Mouse (Mus musculus) MEL (cell line): ENCODE results near the gene Capn8. TPM values are rescaled to one million over a fixed set of nuclear protein-coding genes. Genes with fewer than 3 reads are reported as not detected.

Experiments used
- DNase-seq: peaks from one replicate; pipeline ENCODE4 v3.0.0; 2011; ENCODE audit warnings: low read depth, low spot score
- H3K27ac ChIP-seq: 2 replicates; pipeline ENCODE4 v1.5.1; 2012; ENCODE audit warnings: low read depth, mild to moderate bottlenecking, control low read depth, low read length, moderate library complexity; ENCODE audit not compliant: control insufficient read depth
- H3K27me3 ChIP-seq, 2 experiments: fragments of 150-350 bp in 1 of 2; sonication (generic) in 1 of 2; 2 replicates each; pipeline ENCODE4 v1.6.1; 2012; ENCODE audit warnings: low read length in 2 of 2, mild to moderate bottlenecking in 2 of 2, improper control_type of control experiment in 1 of 2, moderate library complexity in 1 of 2; ENCODE audit not compliant: insufficient read depth in 2 of 2, control insufficient read depth in 1 of 2
- H3K36me3 ChIP-seq, 2 experiments: 2 replicates each; pipeline ENCODE4 v1.6.1; 2012 to 2014; ENCODE audit warnings: low read length in 2 of 2, improper control_type of control experiment in 1 of 2, inconsistent platforms in 1 of 2, mild to moderate bottlenecking in 1 of 2; ENCODE audit not compliant: insufficient read depth in 2 of 2, control insufficient read depth in 1 of 2
- H3K4me1 ChIP-seq, 2 experiments: fragments of 150-350 bp in 1 of 2; sonication (generic) in 1 of 2; 2 replicates each; pipeline ENCODE4 v1.6.1; 2012; ENCODE audit warnings: low read length in 2 of 2, improper control_type of control experiment in 1 of 2, mild to moderate bottlenecking in 1 of 2; ENCODE audit not compliant: insufficient read depth in 2 of 2, control insufficient read depth in 1 of 2
- H3K4me3 ChIP-seq, 2 experiments: fragments of 150-350 bp in 1 of 2; sonication (generic) in 1 of 2; 2 replicates each; pipeline ENCODE4 v1.5.1; 2012; ENCODE audit warnings: low read depth in 2 of 2, low read length in 2 of 2, mild to moderate bottlenecking in 2 of 2, moderate library complexity in 2 of 2, control low read depth in 1 of 2, improper control_type of control experiment in 1 of 2; ENCODE audit not compliant: control insufficient read depth in 1 of 2, insufficient read depth in 1 of 2
- H3K79me2 ChIP-seq: 2 replicates; pipeline ENCODE4 v1.6.1; 2012; ENCODE audit warnings: mild to moderate bottlenecking, low read length, moderate library complexity; ENCODE audit not compliant: control insufficient read depth, poor library complexity, insufficient read depth
- H3K9ac ChIP-seq: 2 replicates; pipeline ENCODE4 v1.6.1; 2012; ENCODE audit warnings: low read depth, mild to moderate bottlenecking, control low read depth, low read length, moderate library complexity; ENCODE audit not compliant: control insufficient read depth, poor library complexity, severe bottlenecking
- H3K9me3 ChIP-seq: fragments of 150-350 bp; sonication (generic); replicated peaks from 2 replicates; pipeline ENCODE4 v1.6.1; 2012; ENCODE audit warnings: mild to moderate bottlenecking, low read length, improper control_type of control experiment, moderate library complexity; ENCODE audit not compliant: insufficient read depth
- BHLHE40 ChIP-seq: IDR thresholded peaks from 2 replicates; pipeline ENCODE4 v1.6.1; 2012; ENCODE audit warnings: low read depth, mild to moderate bottlenecking, inconsistent platforms, low read length, improper control_type of control experiment, borderline replicate concordance
- HCFC1 ChIP-seq: IDR thresholded peaks from 2 replicates; pipeline ENCODE4 v1.6.1; 2012; ENCODE audit warnings: low read depth, mild to moderate bottlenecking, inconsistent platforms, low read length, improper control_type of control experiment, moderate library complexity
- KAT2A ChIP-seq: conservative IDR thresholded peaks from 2 replicates; pipeline ENCODE4 v1.6.1; 2012; ENCODE audit warnings: low read depth, low read length, improper control_type of control experiment, inconsistent platforms
- MAFK ChIP-seq: IDR thresholded peaks from 2 replicates; pipeline ENCODE4 v1.6.1; 2011; ENCODE audit warnings: low read depth, mild to moderate bottlenecking, low read length, improper control_type of control experiment, borderline replicate concordance
- MEF2A ChIP-seq: IDR thresholded peaks from 2 replicates; pipeline ENCODE4 v1.6.1; 2014; ENCODE audit warnings: low read depth, mild to moderate bottlenecking, inconsistent platforms, low read length, improper control_type of control experiment; ENCODE audit not compliant: poor library complexity, insufficient replicate concordance, severe bottlenecking; ENCODE audit errors: extremely low read depth
- MXI1 ChIP-seq: IDR thresholded peaks from 2 replicates; pipeline ENCODE4 v1.6.1; 2011; ENCODE audit warnings: mild to moderate bottlenecking, low read depth, low read length, improper control_type of control experiment
- MYB ChIP-seq: IDR thresholded peaks from 2 replicates; pipeline ENCODE4 v1.6.1; 2011; ENCODE audit warnings: mild to moderate bottlenecking, low read depth, low read length, improper control_type of control experiment
- NELFE ChIP-seq: IDR thresholded peaks from 2 replicates; pipeline ENCODE4 v1.6.1; 2011; ENCODE audit warnings: low read depth, low read length, improper control_type of control experiment
- NRF1 ChIP-seq: IDR thresholded peaks from 2 replicates; pipeline ENCODE4 v1.6.1; 2014; ENCODE audit warnings: low read depth, mild to moderate bottlenecking, inconsistent platforms, low read length, improper control_type of control experiment, moderate library complexity; ENCODE audit not compliant: poor library complexity, insufficient read depth, severe bottlenecking
- POLR2A ChIP-seq, 2 experiments: IDR thresholded peaks; 2 replicates each; pipeline ENCODE4 v1.6.1; 2011 to 2012; ENCODE audit warnings: low read length in 2 of 2, mild to moderate bottlenecking in 2 of 2, control low read depth in 1 of 2, improper control_type of control experiment in 1 of 2, low read depth in 1 of 2, moderate library complexity in 1 of 2; ENCODE audit not compliant: control insufficient read depth in 1 of 2, insufficient read depth in 1 of 2, poor library complexity in 1 of 2
- POLR2AphosphoS2 ChIP-seq: IDR thresholded peaks from 2 replicates; pipeline ENCODE4 v1.6.1; 2011; ENCODE audit warnings: low read length, improper control_type of control experiment
- POLR2AphosphoS5 ChIP-seq: IDR thresholded peaks from 2 replicates; pipeline ENCODE4 v1.6.1; 2012; ENCODE audit warnings: low read depth, borderline replicate concordance, mild to moderate bottlenecking, inconsistent platforms, low read length, moderate library complexity, mixed read lengths
- RCOR1 ChIP-seq: IDR thresholded peaks from 2 replicates; pipeline ENCODE4 v1.6.1; 2012; ENCODE audit warnings: low read depth, mild to moderate bottlenecking, inconsistent platforms, low read length, improper control_type of control experiment
- TBP ChIP-seq: IDR thresholded peaks from 2 replicates; pipeline ENCODE4 v1.8.0; 2011; ENCODE audit warnings: low read depth, low read length, improper control_type of control experiment
- TCF12 ChIP-seq: IDR thresholded peaks from 2 replicates; pipeline ENCODE4 v1.6.1; 2014; ENCODE audit warnings: low read depth, mild to moderate bottlenecking, inconsistent platforms, low read length, improper control_type of control experiment, moderate library complexity
- ZKSCAN1 ChIP-seq: IDR thresholded peaks from 2 replicates; pipeline ENCODE4 v1.6.1; 2012; ENCODE audit warnings: low read depth, mild to moderate bottlenecking, inconsistent platforms, low read length, improper control_type of control experiment, moderate library complexity
- ZMIZ1 ChIP-seq: IDR thresholded peaks from 2 replicates; pipeline ENCODE4 v1.6.1; 2012; ENCODE audit warnings: low read depth, mild to moderate bottlenecking, inconsistent platforms, low read length, improper control_type of control experiment, moderate library complexity
- ZNF384 ChIP-seq: IDR thresholded peaks from 2 replicates; pipeline ENCODE4 v1.6.1; 2012; ENCODE audit warnings: low read depth, mild to moderate bottlenecking, inconsistent platforms, low read length, improper control_type of control experiment
- polyA plus RNA-seq, 2 experiments: library from polyadenylated mRNA; stranded (reverse) in 1 of 2; unstranded in 1 of 2; fragments of >175 nt in 1 of 2; fragments of >200 nt in 1 of 2; gene quantifications; 2 replicates each; pipeline versions ENCODE4 v1.2.1 to v1.2.4; 2012; ENCODE audit warnings: low replicate concordance in 2 of 2, low read depth in 1 of 2; ENCODE audit not compliant: insufficient read length in 2 of 2, insufficient read depth in 1 of 2, missing spikeins in 1 of 2
- total RNA-seq: library from RNA; depleted of rRNA; stranded (reverse); fragments of 300-350 nt; gene quantifications from 2 replicates; pipeline ENCODE4 v1.2.3, GENCODE M21; 2012

Gene Capn8
- total and polyA plus RNA-seq, 3 experiments, result not detected

DNA sequence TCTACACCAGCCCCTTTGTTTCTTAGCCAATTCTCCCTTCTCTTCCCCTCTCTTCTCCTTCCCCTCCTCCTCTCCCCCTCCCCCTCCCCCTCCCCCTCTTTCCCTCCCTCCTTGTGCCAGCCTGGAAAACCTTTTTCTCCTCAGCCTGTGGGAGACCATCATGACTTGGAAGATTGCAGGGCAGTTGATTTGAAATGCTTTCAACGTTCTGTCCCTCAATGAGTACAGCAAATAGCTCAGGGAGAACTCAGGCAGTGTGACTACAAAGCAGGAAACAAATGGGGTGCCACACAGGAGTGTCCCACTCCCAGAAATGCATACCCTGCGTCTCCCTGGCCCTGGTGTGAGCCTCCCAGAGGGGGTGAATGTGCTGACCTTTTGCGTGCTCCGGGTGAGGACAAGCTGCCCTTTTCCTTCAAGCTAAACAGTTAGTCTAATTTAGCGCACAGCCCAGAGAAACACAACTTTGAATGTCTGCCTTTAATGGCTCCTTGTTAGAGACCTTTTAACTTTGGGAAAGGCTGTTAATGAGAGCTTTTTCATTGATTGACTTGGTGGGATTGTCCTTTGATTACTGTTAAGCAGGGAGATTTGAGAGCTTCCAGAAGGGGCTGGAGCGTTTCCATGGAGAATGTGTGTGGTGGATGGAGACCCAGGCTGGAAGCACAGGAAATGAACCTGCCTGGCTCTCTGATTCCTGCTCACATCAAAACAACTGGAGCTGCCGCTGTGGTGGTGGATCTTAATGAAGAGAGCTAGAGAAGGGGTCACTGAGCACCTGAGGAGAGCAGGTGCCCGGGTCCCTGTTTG is 9.3 kb downstream of the Capn8 start:
- Histone ChIP-seq H3K4me3 (no peak overlapping the region), H3K27me3 (peaks cover 0 to 2% of the 10 kb centered on the region in 2 experiments; a peak in 1 of 4 replicates), H3K36me3 (no peaks in the 10 kb centered on the region), H3K9ac (no peak overlapping the region), H3K9me3 (no peaks in the 10 kb centered on the region), H3K27ac (no peak overlapping the region), H3K79me2 (no peaks in the 10 kb centered on the region), H3K4me1 (no peaks in the 10 kb centered on the region)
- DNase-seq, result no peak
- TF ChIP-seq BHLHE40, result no peak

DNA sequence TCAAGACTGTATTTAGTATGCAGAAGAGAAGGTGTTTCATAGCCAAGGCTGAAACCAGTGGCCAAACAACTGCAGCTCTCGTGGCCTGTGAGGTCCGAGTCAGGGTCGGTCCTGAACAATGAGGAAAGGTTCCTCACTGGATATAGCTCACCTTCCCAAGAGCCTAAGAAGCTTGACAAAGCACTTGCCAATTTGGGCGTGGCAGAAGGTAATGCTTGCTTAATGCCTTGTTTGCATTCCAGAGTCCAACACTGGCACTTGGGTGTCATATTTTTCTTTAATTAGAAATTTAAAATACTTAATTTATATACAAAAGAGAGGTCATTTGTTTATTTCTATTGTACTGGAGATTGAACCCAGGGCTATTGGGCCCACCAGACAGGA is 9.9 kb downstream of the Capn8 start:
- H3K27me3 ChIP-seq, result peaks cover 0 to 2% of the 10 kb centered on the region in 2 experiments; a peak in 1 of 4 replicates
- H3K4me3 ChIP-seq, result no peak overlapping the region
- H3K4me1 ChIP-seq, result no peaks in the 10 kb centered on the region
- no peak for DNase-seq
- no peak overlapping the region for H3K27ac ChIP-seq
- TF ChIP-seq TCF12 (no peak), MYB (no peak), ZMIZ1 (no peak), POLR2A (IDR thresholded peaks at IDR 0.05; ENCODE audit: control insufficient read depth in 1 of 2, insufficient read depth in 1 of 2, low read depth in 1 of 2, low read length in 2 of 2, poor library complexity in 1 of 2) (no peak), POLR2AphosphoS2 (no peak), TBP (no peak), BHLHE40 (no peak), MXI1 (no peak)
- H3K9me3 ChIP-seq, result no peaks in the 10 kb centered on the region
- no peak overlapping the region for H3K9ac ChIP-seq
- H3K36me3 ChIP-seq, result no peaks in the 10 kb centered on the region
- H3K79me2 ChIP-seq, result no peaks in the 10 kb centered on the region

DNA sequence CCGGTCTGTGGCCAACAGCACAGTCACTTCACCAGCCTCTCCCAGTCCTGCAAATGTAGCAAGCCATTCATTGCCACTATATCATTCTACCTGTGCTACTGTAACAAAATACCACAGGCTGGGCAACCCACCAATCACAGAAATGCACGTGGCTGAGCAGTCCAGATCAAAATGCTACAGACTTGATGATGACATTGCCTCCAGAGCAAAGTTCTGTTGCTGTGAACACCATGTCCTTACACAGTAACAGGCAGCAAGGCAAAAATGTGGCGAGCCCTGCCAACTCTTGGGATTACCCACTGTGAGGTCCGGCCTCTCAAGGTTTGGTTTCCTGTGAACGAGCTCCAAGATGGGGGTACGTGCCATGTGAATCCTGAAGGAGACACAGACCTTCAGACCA is 19.4 kb downstream of the Capn8 start:
- H3K36me3 ChIP-seq, result no peaks in the 10 kb centered on the region
- H3K4me1 ChIP-seq, result no peaks in the 10 kb centered on the region
- no peak overlapping the region for H3K27ac ChIP-seq
- peaks cover 0 to 1% of the 10 kb centered on the region in 2 experiments; a peak in 1 of 4 replicates for H3K27me3 ChIP-seq
- TF ChIP-seq ZMIZ1 (no peak), MXI1 (no peak), POLR2AphosphoS5 (no peak), HCFC1 (no peak), NRF1 (no peak), RCOR1 (no peak), ZKSCAN1 (no peak), KAT2A (no peak), MAFK (no peak), ZNF384 (no peak), POLR2A (IDR thresholded peaks at IDR 0.05; ENCODE audit: control insufficient read depth in 1 of 2, insufficient read depth in 1 of 2, low read depth in 1 of 2, low read length in 2 of 2, poor library complexity in 1 of 2) (no peak), NELFE (no peak), MEF2A (no peak)
- no peaks in the 10 kb centered on the region for H3K9me3 ChIP-seq
- no peak overlapping the region for H3K9ac ChIP-seq
- H3K79me2 ChIP-seq, result no peaks in the 10 kb centered on the region
- no peak overlapping the region for H3K4me3 ChIP-seq
- no peak for DNase-seq
